Mouse (Mus musculus) erythroblast, embryonic 14.5 days (primary cell): ENCODE results near the gene Ltbr.

Experiments
- GATA1 ChIP-seq: IDR thresholded peaks from 2 replicates; pipeline ENCODE4 v1.6.1; 2012; ENCODE audit warnings: low read length, inconsistent platforms, mixed read lengths
- TAL1 ChIP-seq: IDR thresholded peaks from 3 replicates; pipeline ENCODE4 v1.6.1; 2012; ENCODE audit warnings: low read length, inconsistent platforms, mixed read lengths

DNA sequence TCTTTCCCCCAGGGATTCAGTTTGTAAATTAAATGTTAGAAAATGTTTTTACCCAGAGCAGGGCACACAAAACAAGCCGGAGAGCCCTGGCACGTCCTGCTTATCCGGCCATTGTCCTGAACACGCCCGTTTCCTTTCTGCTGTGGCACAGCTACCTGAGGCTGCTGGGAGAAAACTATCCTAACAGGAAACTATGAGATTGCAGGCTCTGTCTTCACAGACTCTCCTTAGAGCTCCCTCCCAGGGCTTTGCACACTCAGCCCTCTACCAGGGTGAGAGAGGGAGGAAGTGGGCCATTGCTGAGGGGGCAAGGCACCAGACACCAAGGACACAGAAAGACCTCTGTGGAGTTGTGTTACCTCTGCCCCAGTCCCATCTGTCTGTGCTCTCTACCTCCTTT, 26.6 kb upstream of the Ltbr start:
- TF ChIP-seq GATA1 (no peak), TAL1 (no peak)
